Mouse (Mus musculus): ENCODE results near the gene Cadps2. TPM values are rescaled to one million over a fixed set of nuclear protein-coding genes. Genes with fewer than 3 reads are reported as not detected.

The Cadps2 gene
- polyA plus RNA-seq, 1 experiment from 2014 or later = 3.4 TPM

- H3K4me2 ChIP-seq (replicated peaks) = no peak overlapping the region
- H3K9ac ChIP-seq = no peak overlapping the region
- H3K4me1 ChIP-seq = peaks cover 11% of the 10 kb centered on the region
- no peak overlapping the region for H3K4me3 ChIP-seq
- 1% methylated on average over 8 of the region's 8 CpGs for WGBS
- no peaks in the 10 kb centered on the region for H3K36me3 ChIP-seq
- peaks cover 89% of the 10 kb centered on the region for H3K27me3 ChIP-seq (replicated peaks)
- ATAC-seq (ENCODE audit: low FRiP score, low read depth) = no peak
- no peak overlapping the region for H3K27ac ChIP-seq
- H3K9me3 ChIP-seq = no peaks in the 10 kb centered on the region
These were observed 584.1 kb downstream of the Cadps2 start for GRCm38 (mm10) chr6:23255161-23255560.

GRCm38 (mm10) chr6:23254644-23255043 lies 584.6 kb downstream of the Cadps2 start:
- Histone ChIP-seq H3K9ac (no peak overlapping the region), H3K9me3 (no peaks in the 10 kb centered on the region), H3K4me1 (peaks cover 8% of the 10 kb centered on the region), H3K27ac (no peak overlapping the region), H3K27me3 (replicated peaks) (peaks cover 89% of the 10 kb centered on the region), H3K36me3 (no peaks in the 10 kb centered on the region), H3K4me3 (no peak overlapping the region), H3K4me2 (replicated peaks) (no peak overlapping the region)
- 2% methylated on average over 11 of the region's 11 CpGs for WGBS
- no peak for ATAC-seq (ENCODE audit: low FRiP score, low read depth)

- Histone ChIP-seq H3K27me3 (replicated peaks) (peaks cover 89% of the 10 kb centered on the region), H3K9me3 (no peaks in the 10 kb centered on the region), H3K4me3 (no peak overlapping the region), H3K4me1 (peaks cover 17% of the 10 kb centered on the region), H3K9ac (no peak overlapping the region), H3K36me3 (no peaks in the 10 kb centered on the region), H3K4me2 (replicated peaks) (peak overlapping the region; percentile 41), H3K27ac (no peak overlapping the region)
- WGBS = under 1% methylated on average over 43 of the region's 43 CpGs
- ATAC-seq (ENCODE audit: low FRiP score, low read depth) = peak; percentile 34
These were observed 585.6 kb downstream of the Cadps2 start for GRCm38 (mm10) chr6:23253353-23254311.

DNA sequence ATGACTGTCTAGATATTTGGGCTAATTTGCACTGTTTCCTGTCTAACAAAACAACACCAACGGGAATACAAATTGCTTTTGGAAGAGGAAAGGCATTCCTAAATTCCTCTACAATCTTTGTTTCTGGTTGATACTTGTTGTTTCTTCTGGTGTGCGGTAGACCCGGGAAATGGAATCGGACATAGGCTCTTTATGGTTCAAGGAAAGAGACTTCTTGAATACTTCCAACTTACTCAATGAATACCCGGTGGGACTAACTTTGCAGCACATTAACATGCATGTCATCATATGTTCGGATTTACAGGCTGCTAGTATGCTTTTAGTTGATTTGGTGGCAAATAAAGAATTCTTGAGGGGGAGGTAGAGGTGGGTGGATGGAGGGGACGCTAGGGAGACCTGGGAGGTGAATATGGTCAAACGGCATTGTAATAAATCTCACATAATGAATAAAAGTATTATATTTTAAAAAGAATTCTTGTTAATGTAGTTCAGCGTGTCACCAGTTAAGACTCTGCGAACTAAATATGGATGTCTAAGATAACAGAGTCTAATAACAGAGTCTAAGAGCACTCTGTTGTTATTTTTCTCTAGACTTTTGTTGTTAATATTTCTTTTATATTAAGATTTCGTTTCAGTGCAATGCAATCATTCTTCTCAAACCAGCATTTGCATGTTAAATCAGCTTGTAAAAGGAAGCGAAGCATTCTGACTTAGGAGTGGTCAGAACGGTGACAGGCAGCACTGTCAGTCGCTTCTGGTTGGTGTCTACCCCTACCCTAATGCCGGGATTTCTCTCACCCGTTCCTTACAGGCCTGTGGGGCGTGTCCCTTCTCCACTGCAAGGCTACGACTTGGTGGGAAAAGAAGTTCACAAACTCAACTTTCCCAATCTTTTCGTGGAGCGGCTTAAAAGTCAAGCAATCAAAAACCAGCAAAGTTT lies 586.8 kb downstream of the Cadps2 start:
- H3K36me3 ChIP-seq = no peaks in the 10 kb centered on the region
- WGBS = 2% methylated on average over 20 of the region's 20 CpGs

GRCm38 (mm10) chr6:23251431-23251830 lies 587.8 kb downstream of the Cadps2 start:
- ATAC-seq (ENCODE audit: low FRiP score, low read depth) = no peak
- Histone ChIP-seq H3K4me1 (peaks cover 30% of the 10 kb centered on the region), H3K4me2 (replicated peaks) (no peak overlapping the region), H3K9me3 (no peaks in the 10 kb centered on the region), H3K27ac (no peak overlapping the region), H3K9ac (no peak overlapping the region), H3K4me3 (no peak overlapping the region), H3K36me3 (no peaks in the 10 kb centered on the region), H3K27me3 (replicated peaks) (peaks cover 90% of the 10 kb centered on the region)
- 1% methylated on average over 3 of the region's 3 CpGs for WGBS

More for the DNA sequence above, 586.8 kb downstream of the Cadps2 start:
- H3K4me3 ChIP-seq = no peak overlapping the region
- H3K9ac ChIP-seq = no peak overlapping the region
- no peak overlapping the region for H3K4me2 ChIP-seq (replicated peaks)
- H3K4me1 ChIP-seq = peaks cover 26% of the 10 kb centered on the region
- no peak overlapping the region for H3K27ac ChIP-seq
- H3K9me3 ChIP-seq = no peaks in the 10 kb centered on the region
- peaks cover 89% of the 10 kb centered on the region for H3K27me3 ChIP-seq (replicated peaks)
- no peak for ATAC-seq (ENCODE audit: low FRiP score, low read depth)

GRCm38 (mm10) chr6:23250288-23250955 lies 588.8 kb downstream of the Cadps2 start:
- no peak for ATAC-seq (ENCODE audit: low FRiP score, low read depth)
- peaks cover 89% of the 10 kb centered on the region for H3K27me3 ChIP-seq (replicated peaks)
- H3K9ac ChIP-seq = no peak overlapping the region
- peaks cover 30% of the 10 kb centered on the region for H3K4me1 ChIP-seq
- H3K9me3 ChIP-seq = no peaks in the 10 kb centered on the region
- H3K36me3 ChIP-seq = no peaks in the 10 kb centered on the region
- under 1% methylated on average over 22 of the region's 22 CpGs for WGBS
- no peak overlapping the region for H3K4me3 ChIP-seq
- H3K27ac ChIP-seq = no peak overlapping the region
- H3K4me2 ChIP-seq (replicated peaks) = no peak overlapping the region

GRCm38 (mm10) chr6:23249616-23250287 lies 589.5 kb downstream of the Cadps2 start:
- Histone ChIP-seq H3K27me3 (replicated peaks) (peaks cover 87% of the 10 kb centered on the region), H3K4me2 (replicated peaks) (peak overlapping the region; percentile 70), H3K9me3 (no peaks in the 10 kb centered on the region), H3K9ac (no peak overlapping the region), H3K4me3 (peak overlapping the region; percentile 37), H3K36me3 (no peaks in the 10 kb centered on the region), H3K4me1 (peaks cover 30% of the 10 kb centered on the region), H3K27ac (no peak overlapping the region)
- WGBS = under 1% methylated on average over 29 of the region's 29 CpGs
- ATAC-seq (ENCODE audit: low FRiP score, low read depth) = peak; percentile 63

GRCm38 (mm10) chr6:23249053-23249401 lies 590.2 kb downstream of the Cadps2 start:
- Histone ChIP-seq H3K4me1 (peaks cover 29% of the 10 kb centered on the region), H3K4me2 (replicated peaks) (peak overlapping the region; percentile 70), H3K36me3 (no peaks in the 10 kb centered on the region), H3K9me3 (no peaks in the 10 kb centered on the region), H3K9ac (no peak overlapping the region), H3K27me3 (replicated peaks) (peaks cover 87% of the 10 kb centered on the region), H3K27ac (no peak overlapping the region), H3K4me3 (peak overlapping the region; percentile 37)
- ATAC-seq (ENCODE audit: low FRiP score, low read depth) = no peak
- 1% methylated on average over 24 of the region's 24 CpGs for WGBS

DNA sequence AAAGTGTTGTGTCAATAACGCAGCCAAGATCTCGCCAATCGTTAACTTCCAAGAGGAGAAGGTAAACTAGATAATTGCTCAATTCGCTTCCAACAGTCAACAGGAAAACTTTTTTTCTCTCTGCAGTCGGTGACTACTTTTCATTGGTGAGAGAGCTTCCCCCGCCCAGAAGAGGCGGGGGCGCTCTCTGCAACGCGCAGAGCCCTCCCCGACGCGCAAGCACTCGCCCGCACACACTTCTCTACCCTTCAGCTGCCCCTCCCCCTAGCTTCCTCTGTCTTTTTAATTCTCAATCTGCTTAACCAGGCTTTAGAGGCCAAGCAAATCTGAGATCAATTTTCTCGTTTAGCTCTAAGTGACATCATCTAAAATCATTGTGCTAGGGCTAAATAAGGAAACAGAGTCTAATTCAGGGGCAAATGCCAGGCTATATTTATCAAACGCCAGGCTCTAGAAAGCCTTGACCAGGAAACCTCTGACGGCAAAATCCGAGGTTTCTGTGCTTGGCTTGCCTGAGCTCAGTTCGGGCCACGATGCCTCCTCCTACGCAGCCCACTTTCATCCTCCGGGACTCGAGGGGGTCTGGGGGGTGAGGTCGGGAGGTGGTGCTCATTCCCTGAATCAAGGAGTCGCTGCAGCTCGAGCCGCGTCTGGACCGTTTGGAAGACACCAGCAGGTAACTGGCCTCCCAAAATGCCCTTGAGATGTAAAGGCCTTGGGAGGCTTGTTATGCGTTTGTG lies 590.7 kb downstream of the Cadps2 start, which contains the start of gene Fezf1:
TSS of gene Fezf1 (minus strand) at position 50 of the 740 bp plus-strand sequence.
- Histone ChIP-seq H3K27ac (no peak within 1 kb of the TSS), H3K9me3 (no peaks in the 10 kb centered on the region), H3K4me3 (peak within 1 kb of the TSS; percentile 37), H3K9ac (no peak within 1 kb of the TSS), H3K36me3 (no peaks in the 10 kb centered on the region), H3K4me2 (replicated peaks) (peak within 1 kb of the TSS; percentile 70), H3K27me3 (replicated peaks) (peaks cover 87% of the 10 kb centered on the region), H3K4me1 (peaks cover 24% of the 10 kb centered on the region)
- ATAC-seq (ENCODE audit: low FRiP score, low read depth) = no peak
- under 1% methylated on average over 31 of the region's 31 CpGs for WGBS

DNA sequence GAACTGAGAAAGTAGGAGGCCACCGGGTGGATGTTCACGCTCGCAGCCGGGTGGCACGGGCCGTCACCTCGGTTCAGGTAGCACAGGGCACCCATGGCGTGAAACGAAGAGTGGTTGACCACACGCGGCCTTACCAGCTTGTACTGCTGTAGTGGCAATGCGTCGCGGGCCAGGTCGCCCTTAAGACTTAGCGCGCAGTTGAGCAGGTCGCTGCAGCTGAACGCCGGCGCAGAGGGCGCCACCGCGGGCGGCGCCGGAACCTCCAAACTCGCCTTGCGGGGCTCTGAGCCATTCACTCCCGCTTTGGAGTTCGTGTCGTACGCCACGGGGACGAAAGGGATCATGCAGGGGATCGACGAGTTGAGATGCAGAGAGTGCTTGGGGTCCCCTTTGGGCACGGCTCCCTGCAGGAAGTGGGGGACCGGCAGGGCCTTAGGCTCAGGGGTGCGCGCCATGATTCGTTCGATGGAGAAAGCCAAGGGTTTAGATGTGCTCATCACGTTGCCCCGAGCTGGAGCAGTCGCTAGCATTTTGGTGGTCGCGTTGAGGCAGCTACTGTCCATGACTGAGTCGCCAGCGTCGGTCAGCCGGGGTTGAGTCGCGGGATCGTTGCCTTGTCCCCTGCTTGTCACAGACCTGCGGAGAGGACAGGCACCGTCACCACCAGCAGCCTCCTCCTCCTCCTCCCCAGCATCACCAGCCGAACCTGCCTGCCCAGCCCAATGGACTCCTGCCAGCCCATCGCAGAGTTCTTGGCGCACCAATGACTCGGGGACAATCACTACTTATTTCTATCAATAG lies 591.5 kb downstream of the Cadps2 start:
- Histone ChIP-seq H3K4me2 (replicated peaks) (peak overlapping the region; percentile 46), H3K4me1 (peaks cover 22% of the 10 kb centered on the region), H3K9me3 (no peaks in the 10 kb centered on the region), H3K36me3 (no peaks in the 10 kb centered on the region), H3K27me3 (replicated peaks) (peaks cover 87% of the 10 kb centered on the region), H3K4me3 (peak overlapping the region; percentile 21; the same call in 1 of the 2 replicates), H3K9ac (no peak overlapping the region), H3K27ac (no peak overlapping the region)
- 0 out of 2 replicates have a peak, but pooled peaks have one; percentile 25 for ATAC-seq (ENCODE audit: low FRiP score, low read depth)
- under 1% methylated on average over 61 of the region's 61 CpGs for WGBS
